Mouse (Mus musculus): ENCODE data around the gene Ube2t. TPM values are rescaled to one million over a fixed set of nuclear protein-coding genes. Genes with fewer than 3 reads are reported as not detected.

The Ube2t gene
- polyA plus RNA-seq, 1 experiment from 2014 or later, result 23.0 TPM

GRCm38 (mm10) chr1:135016907-135017655 lies 54.7 kb downstream of the Ube2t start:
- H3K27me3 ChIP-seq (replicated peaks; ENCODE audit: control insufficient read depth, insufficient read depth, low read length), result no peaks in the 10 kb centered on the region

DNA sequence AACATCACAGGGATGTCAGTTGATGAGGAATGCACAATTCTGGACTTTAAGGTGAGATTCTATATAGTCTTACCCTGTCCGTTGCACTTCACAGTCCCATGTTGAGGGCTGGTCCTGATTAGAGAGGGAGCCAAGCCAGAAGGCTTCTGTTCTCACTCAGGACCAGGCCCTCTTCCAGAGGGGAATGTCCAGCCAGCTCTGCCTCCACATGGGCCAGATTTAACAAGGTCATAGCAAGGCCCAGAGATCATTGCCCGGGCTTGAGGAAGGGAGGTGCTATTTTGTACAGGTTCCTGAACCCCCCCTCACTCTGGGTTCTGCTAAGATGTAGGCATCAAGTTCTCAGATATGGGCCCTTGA lies 55.3 kb downstream of the Ube2t start:
- H3K27me3 ChIP-seq (replicated peaks; ENCODE audit: control insufficient read depth, insufficient read depth, low read length), result no peaks in the 10 kb centered on the region
- H3K36me3 ChIP-seq (ENCODE audit: control insufficient read depth, insufficient read depth, low read length), result no peaks in the 10 kb centered on the region
- H3K4me3 ChIP-seq (ENCODE audit: low read depth, low read length), result no peak overlapping the region
- H3K9ac ChIP-seq (ENCODE audit: low read depth, low read length), result no peak overlapping the region
- H3K27ac ChIP-seq (replicated peaks; ENCODE audit: low read depth, low read length), result no peak overlapping the region
- H3K9me3 ChIP-seq (ENCODE audit: control insufficient read depth, low read length), result no peaks in the 10 kb centered on the region
- DNase-seq (ENCODE audit: low spot score) (no peak), ATAC-seq (ENCODE audit: low read depth) (no peak)
- H3K4me1 ChIP-seq (ENCODE audit: control insufficient read depth, insufficient read depth, low read length), result peaks cover 53% of the 10 kb centered on the region
- H3K4me2 ChIP-seq (ENCODE audit: low read depth, low read length), result no peak overlapping the region
- WGBS, result 70% methylated on average over 2 of the region's 2 CpGs

More at GRCm38 (mm10) chr1:135016907-135017655, 54.7 kb downstream of the Ube2t start:
- H3K9ac ChIP-seq (ENCODE audit: low read depth, low read length), result no peak overlapping the region
- no peaks in the 10 kb centered on the region for H3K9me3 ChIP-seq (ENCODE audit: control insufficient read depth, low read length)
- no peak for ATAC-seq (ENCODE audit: low read depth)
- DNase-seq (ENCODE audit: low spot score), result no peak
- no peaks in the 10 kb centered on the region for H3K36me3 ChIP-seq (ENCODE audit: control insufficient read depth, insufficient read depth, low read length)
- no peak overlapping the region for H3K4me3 ChIP-seq (ENCODE audit: low read depth, low read length)
- H3K4me2 ChIP-seq (ENCODE audit: low read depth, low read length), result no peak overlapping the region
- no peak overlapping the region for H3K27ac ChIP-seq (replicated peaks; ENCODE audit: low read depth, low read length)
- 72% methylated on average over 10 of the region's 10 CpGs for WGBS
- peaks cover 53% of the 10 kb centered on the region for H3K4me1 ChIP-seq (ENCODE audit: control insufficient read depth, insufficient read depth, low read length)

- DNase-seq (ENCODE audit: low spot score) (peak; percentile 75), ATAC-seq (ENCODE audit: low read depth) (peak; percentile 38)
- H3K9ac ChIP-seq (ENCODE audit: low read depth, low read length), result no peak overlapping the region
- H3K36me3 ChIP-seq (ENCODE audit: control insufficient read depth, insufficient read depth, low read length), result no peaks in the 10 kb centered on the region
- no peak overlapping the region for H3K27ac ChIP-seq (replicated peaks; ENCODE audit: low read depth, low read length)
- H3K4me3 ChIP-seq (ENCODE audit: low read depth, low read length), result no peak overlapping the region
- H3K4me1 ChIP-seq (ENCODE audit: control insufficient read depth, insufficient read depth, low read length), result peaks cover 53% of the 10 kb centered on the region
- WGBS, result 12% methylated on average over 13 of the region's 13 CpGs
- no peaks in the 10 kb centered on the region for H3K9me3 ChIP-seq (ENCODE audit: control insufficient read depth, low read length)
- no peaks in the 10 kb centered on the region for H3K27me3 ChIP-seq (replicated peaks; ENCODE audit: control insufficient read depth, insufficient read depth, low read length)
- H3K4me2 ChIP-seq (ENCODE audit: low read depth, low read length), result peak overlapping the region; percentile 2; the same call in 1 of the 2 replicates
These were observed 56.9 kb downstream of the Ube2t start for GRCm38 (mm10) chr1:135019087-135019774.

GRCm38 (mm10) chr1:135019775-135020167 lies 57.4 kb downstream of the Ube2t start:
- H3K27me3 ChIP-seq (replicated peaks; ENCODE audit: control insufficient read depth, insufficient read depth, low read length), result no peaks in the 10 kb centered on the region
- H3K4me1 ChIP-seq (ENCODE audit: control insufficient read depth, insufficient read depth, low read length), result peaks cover 53% of the 10 kb centered on the region
- no peak overlapping the region for H3K4me3 ChIP-seq (ENCODE audit: low read depth, low read length)
- no peak for DNase-seq (ENCODE audit: low spot score)
- no peaks in the 10 kb centered on the region for H3K36me3 ChIP-seq (ENCODE audit: control insufficient read depth, insufficient read depth, low read length)
- WGBS, result 58% methylated on average over 4 of the region's 4 CpGs
- no peak overlapping the region for H3K4me2 ChIP-seq (ENCODE audit: low read depth, low read length)
- no peak for ATAC-seq (ENCODE audit: low read depth)
- no peak overlapping the region for H3K27ac ChIP-seq (replicated peaks; ENCODE audit: low read depth, low read length)
- no peaks in the 10 kb centered on the region for H3K9me3 ChIP-seq (ENCODE audit: control insufficient read depth, low read length)
- H3K9ac ChIP-seq (ENCODE audit: low read depth, low read length), result no peak overlapping the region

DNA sequence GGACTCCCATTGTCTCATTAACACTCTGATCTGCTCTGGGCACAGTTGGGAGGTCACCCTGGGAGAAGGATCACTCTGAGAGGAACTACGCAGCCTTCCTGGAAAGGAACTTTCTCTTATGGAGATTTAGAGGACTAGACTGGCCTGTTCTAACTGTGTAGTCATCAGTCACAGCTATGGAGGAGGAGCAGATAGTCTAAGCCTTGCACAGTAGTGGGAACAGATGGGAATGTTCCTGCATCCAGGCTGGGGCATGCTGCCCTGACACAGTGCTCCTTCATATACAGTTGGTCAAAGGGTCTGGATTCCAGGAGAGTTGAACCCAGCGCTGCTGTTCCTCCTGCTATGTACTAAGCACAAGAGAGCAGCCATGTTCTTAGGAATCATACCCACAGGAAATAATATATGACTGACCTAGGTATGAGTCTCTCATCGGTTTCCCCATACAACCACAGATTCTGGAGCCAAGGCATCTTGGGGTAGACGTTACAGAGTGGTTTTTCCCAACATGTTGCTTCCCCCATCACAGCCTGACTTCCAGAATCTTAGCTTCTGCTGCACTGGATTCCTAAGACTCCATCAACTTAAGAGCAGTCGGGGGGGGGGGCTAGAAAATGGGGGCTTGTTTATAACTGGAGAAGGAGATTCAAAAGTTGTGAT lies 58.0 kb downstream of the Ube2t start:
- DNase-seq (ENCODE audit: low spot score) (no peak), ATAC-seq (ENCODE audit: low read depth) (no peak)
- WGBS, result 67% methylated on average over 5 of the region's 5 CpGs
- Histone ChIP-seq H3K9ac (ENCODE audit: low read depth, low read length) (no peak overlapping the region), H3K27ac (replicated peaks; ENCODE audit: low read depth, low read length) (no peak overlapping the region), H3K4me2 (ENCODE audit: low read depth, low read length) (0 out of 2 replicates have a peak overlapping the region, but pooled peaks have one; percentile 5), H3K4me3 (ENCODE audit: low read depth, low read length) (no peak overlapping the region), H3K9me3 (ENCODE audit: control insufficient read depth, low read length) (no peaks in the 10 kb centered on the region), H3K27me3 (replicated peaks; ENCODE audit: control insufficient read depth, insufficient read depth, low read length) (no peaks in the 10 kb centered on the region), H3K4me1 (ENCODE audit: control insufficient read depth, insufficient read depth, low read length) (peaks cover 47% of the 10 kb centered on the region), H3K36me3 (ENCODE audit: control insufficient read depth, insufficient read depth, low read length) (no peaks in the 10 kb centered on the region)

GRCm38 (mm10) chr1:135020970-135021369 lies 58.6 kb downstream of the Ube2t start:
- peaks cover 47% of the 10 kb centered on the region for H3K4me1 ChIP-seq (ENCODE audit: control insufficient read depth, insufficient read depth, low read length)
- H3K4me3 ChIP-seq (ENCODE audit: low read depth, low read length), result no peak overlapping the region
- 0 out of 2 replicates have a peak overlapping the region, but pooled peaks have one; percentile 5 for H3K4me2 ChIP-seq (ENCODE audit: low read depth, low read length)
- no peaks in the 10 kb centered on the region for H3K9me3 ChIP-seq (ENCODE audit: control insufficient read depth, low read length)
- 25% methylated on average over 5 of the region's 5 CpGs for WGBS
- no peak overlapping the region for H3K9ac ChIP-seq (ENCODE audit: low read depth, low read length)
- no peaks in the 10 kb centered on the region for H3K27me3 ChIP-seq (replicated peaks; ENCODE audit: control insufficient read depth, insufficient read depth, low read length)
- no peak overlapping the region; the same call in 1 of the 2 replicates for H3K27ac ChIP-seq (replicated peaks; ENCODE audit: low read depth, low read length)
- no peaks in the 10 kb centered on the region for H3K36me3 ChIP-seq (ENCODE audit: control insufficient read depth, insufficient read depth, low read length)
- ATAC-seq (ENCODE audit: low read depth) (peak; percentile 53; the same call in 1 of the 2 replicates), DNase-seq (ENCODE audit: low spot score) (peak; percentile 77)

DNA sequence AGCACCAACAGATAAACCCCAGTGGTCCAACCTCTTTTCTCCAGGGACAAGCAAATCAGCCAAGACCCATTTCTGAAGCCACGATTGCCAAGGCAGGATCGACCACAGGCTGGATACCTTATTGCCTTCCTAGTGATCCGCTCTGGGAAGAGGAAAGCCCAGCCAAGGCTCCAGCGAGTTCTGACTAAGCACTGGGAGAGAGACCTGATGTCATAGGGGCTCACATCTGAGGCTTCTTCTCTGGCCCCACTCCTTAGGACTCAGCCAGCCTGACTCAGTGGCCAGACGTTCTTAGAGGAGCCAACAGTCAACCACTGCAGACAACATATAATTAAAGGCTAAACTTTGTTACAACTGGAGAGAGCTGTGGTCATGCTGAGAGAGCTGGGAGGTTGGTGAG lies 59.6 kb downstream of the Ube2t start:
- Histone ChIP-seq H3K27me3 (replicated peaks; ENCODE audit: control insufficient read depth, insufficient read depth, low read length) (no peaks in the 10 kb centered on the region), H3K4me2 (ENCODE audit: low read depth, low read length) (no peak overlapping the region), H3K36me3 (ENCODE audit: control insufficient read depth, insufficient read depth, low read length) (no peaks in the 10 kb centered on the region), H3K4me3 (ENCODE audit: low read depth, low read length) (no peak overlapping the region), H3K4me1 (ENCODE audit: control insufficient read depth, insufficient read depth, low read length) (peaks cover 43% of the 10 kb centered on the region), H3K27ac (replicated peaks; ENCODE audit: low read depth, low read length) (no peak overlapping the region), H3K9ac (ENCODE audit: low read depth, low read length) (no peak overlapping the region), H3K9me3 (ENCODE audit: control insufficient read depth, low read length) (no peaks in the 10 kb centered on the region)
- DNase-seq (ENCODE audit: low spot score) (no peak), ATAC-seq (ENCODE audit: low read depth) (no peak; the same call in 1 of the 2 replicates)
- WGBS, result 65% methylated on average over 5 of the region's 5 CpGs

GRCm38 (mm10) chr1:135023583-135023982 lies 61.2 kb downstream of the Ube2t start:
- H3K4me2 ChIP-seq (ENCODE audit: low read depth, low read length), result no peak overlapping the region
- ATAC-seq (ENCODE audit: low read depth) (no peak), DNase-seq (ENCODE audit: low spot score) (no peak)
- H3K27me3 ChIP-seq (replicated peaks; ENCODE audit: control insufficient read depth, insufficient read depth, low read length), result no peaks in the 10 kb centered on the region
- H3K4me3 ChIP-seq (ENCODE audit: low read depth, low read length), result no peak overlapping the region
- peaks cover 33% of the 10 kb centered on the region for H3K4me1 ChIP-seq (ENCODE audit: control insufficient read depth, insufficient read depth, low read length)
- H3K36me3 ChIP-seq (ENCODE audit: control insufficient read depth, insufficient read depth, low read length), result no peaks in the 10 kb centered on the region
- H3K9ac ChIP-seq (ENCODE audit: low read depth, low read length), result no peak overlapping the region
- H3K27ac ChIP-seq (replicated peaks; ENCODE audit: low read depth, low read length), result no peak overlapping the region
- H3K9me3 ChIP-seq (ENCODE audit: control insufficient read depth, low read length), result 0 out of 2 replicates have a peak, but pooled peaks cover 7% of the 10 kb centered on the region
- 68% methylated on average over 1 of the region's 1 CpGs for WGBS
